Mouse (Mus musculus) macrophage (primary cell): Measurements from ENCODE around the gene Hbb-bh2. TPM values are rescaled to one million over a fixed set of nuclear protein-coding genes. Genes with fewer than 3 reads are reported as not detected.
"Not testable (repeated sequence)": the region's sequence is repeated elsewhere in the genome, so short reads cannot be mapped to it uniquely, and the experiment has no call there.

Source experiments
- H3K27ac ChIP-seq: fragments of 350-480 bp; formaldehyde crosslinking; 2 replicates; pipeline ENCODE4 v1.9.0; 2021
- H3K36me3 ChIP-seq: fragments of 350-480 bp; formaldehyde crosslinking; 2 replicates; pipeline ENCODE4 v1.9.0; 2021; ENCODE audit errors: inconsistent target
- H3K4me3 ChIP-seq: fragments of 350-480 bp; formaldehyde crosslinking; 2 replicates; pipeline ENCODE4 v1.9.0; 2021; ENCODE audit errors: inconsistent target
- H3K79me2 ChIP-seq: fragments of 350-480 bp; formaldehyde crosslinking; 2 replicates; pipeline ENCODE4 v1.9.0; 2021; ENCODE audit errors: inconsistent target
- WGBS: methylation state at CpG from one replicate; pipeline ENCODE4 v1.1.7; 2026; ENCODE audit warnings: inconsistent platforms; ENCODE audit not compliant: missing documents; 5-methylcytosine and 5-hydroxymethylcytosine counted together
- polyA plus RNA-seq: library from polyadenylated mRNA; stranded (reverse); fragments of 250-400 nt; gene quantifications from 3 replicates; pipeline ENCODE4 v1.2.4, GENCODE M21; 2018; ENCODE audit warnings: inconsistent platforms

Gene Hbb-bh2
- polyA plus RNA-seq, 1 experiment from 2014 or later = not detected

DNA sequence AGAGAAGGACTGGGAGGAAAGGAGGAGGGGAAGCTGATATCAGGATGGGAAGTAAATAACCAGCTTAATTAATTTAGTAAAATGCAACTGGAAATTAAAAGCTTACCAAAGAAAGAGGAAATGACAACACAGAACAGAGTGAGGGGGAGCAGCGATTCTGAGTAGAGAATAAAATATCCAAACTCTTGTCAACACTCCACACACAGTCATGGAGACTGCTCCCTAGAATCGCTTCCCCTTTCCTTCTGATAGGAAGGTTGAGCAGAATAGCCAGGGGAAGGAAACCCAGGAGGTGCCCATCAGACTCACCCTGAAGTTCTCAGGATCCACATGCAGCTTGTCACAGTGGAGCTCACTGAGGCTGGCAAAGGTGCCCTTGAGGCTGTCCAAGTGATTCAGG, 13.2 kb downstream of the Hbb-bh2 start:
- H3K4me3 ChIP-seq, H3K79me2 ChIP-seq, H3K27ac ChIP-seq, H3K36me3 ChIP-seq: not testable (repeated sequence)
- no CpG with 5 or more reads among the region's 2 CpGs for WGBS

GRCm38 (mm10) chr7:103826255-103826887, 13.9 kb downstream of the Hbb-bh2 start:
- no peak overlapping the region for H3K27ac ChIP-seq
- 92% methylated on average over 2 of the region's 3 CpGs for WGBS
- H3K79me2 ChIP-seq = no peaks in the 10 kb centered on the region
- no peak overlapping the region for H3K4me3 ChIP-seq
- H3K36me3 ChIP-seq = no peaks in the 10 kb centered on the region

DNA sequence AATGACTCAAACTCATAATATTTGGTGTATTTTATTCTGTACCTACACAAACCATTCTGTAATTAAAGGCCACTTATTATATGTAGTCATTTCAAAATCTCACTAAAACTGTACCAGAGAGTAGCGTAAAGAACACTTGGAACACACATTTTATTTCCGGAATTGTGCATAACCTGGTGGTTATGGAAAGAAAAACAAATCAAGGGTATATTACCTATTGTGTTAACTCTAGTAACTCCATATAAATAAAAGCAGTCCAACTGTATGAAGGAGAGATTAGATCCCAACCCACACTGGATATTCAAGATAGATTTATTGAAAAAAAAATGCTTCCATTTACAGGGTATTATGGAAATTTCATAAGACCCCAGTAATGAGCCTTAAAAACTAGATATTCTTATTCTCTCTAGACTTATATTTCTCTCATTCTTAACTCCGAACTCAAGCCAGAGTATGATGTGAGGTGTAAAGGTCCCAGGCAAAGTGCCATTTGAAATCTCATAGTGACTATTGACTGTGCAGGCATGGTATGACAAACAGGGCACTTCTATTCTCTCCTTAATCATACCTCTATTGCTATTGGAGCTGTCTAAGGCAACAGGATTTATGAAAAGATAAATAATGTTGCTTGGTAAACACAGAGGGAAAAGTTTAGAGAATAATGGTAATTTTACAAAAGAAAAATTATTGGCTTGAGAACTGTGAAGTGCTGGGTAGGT, 14.6 kb downstream of the Hbb-bh2 start:
- Histone ChIP-seq H3K27ac (no peak overlapping the region), H3K4me3 (no peak overlapping the region), H3K79me2 (no peaks in the 10 kb centered on the region), H3K36me3 (no peaks in the 10 kb centered on the region)
- 100% methylated on average over 3 of the region's 3 CpGs for WGBS

DNA sequence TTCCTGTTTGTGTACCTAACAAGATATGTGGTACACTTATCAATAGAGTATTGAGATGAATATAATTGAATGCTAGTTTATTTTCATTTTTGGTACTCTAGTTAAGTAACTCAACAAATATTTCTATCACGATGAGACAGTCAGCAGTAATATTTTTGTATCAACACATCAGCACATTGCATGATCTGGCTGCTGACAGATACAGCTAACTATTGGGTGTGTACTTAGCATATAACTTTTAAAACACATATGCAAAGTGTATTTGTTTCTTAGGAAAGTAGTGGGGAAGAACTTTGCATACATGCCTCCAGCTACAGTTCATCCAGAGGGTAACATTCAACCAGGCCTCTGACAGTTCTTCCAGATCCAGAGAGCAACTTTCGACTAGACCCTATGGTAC, 15.7 kb downstream of the Hbb-bh2 start:
- H3K79me2 ChIP-seq = no peaks in the 10 kb centered on the region
- WGBS = 94% methylated on average over 2 of the region's 2 CpGs
- no peak overlapping the region for H3K27ac ChIP-seq
- H3K4me3 ChIP-seq = no peak overlapping the region
- no peaks in the 10 kb centered on the region for H3K36me3 ChIP-seq

GRCm38 (mm10) chr7:103815085-103815484, 25.2 kb downstream of the Hbb-bh2 start:
- H3K4me3 ChIP-seq, H3K36me3 ChIP-seq, H3K27ac ChIP-seq, H3K79me2 ChIP-seq: not testable (repeated sequence)
- no CpG with 5 or more reads among the region's 2 CpGs for whole genome bisulfite sequencing

GRCm38 (mm10) chr7:103813766-103814165, 26.6 kb downstream of the Hbb-bh2 start, which contains the start of gene Hbb-bt:
TSS of gene Hbb-bt (minus strand) at chr7:103813996.
- no peaks in the 10 kb centered on the region for H3K79me2 ChIP-seq
- no peak within 1 kb of the TSS for H3K27ac ChIP-seq
- H3K4me3 ChIP-seq = no peak within 1 kb of the TSS
- no peaks in the 10 kb centered on the region for H3K36me3 ChIP-seq
- 100% methylated on average over 1 of the region's 3 CpGs for WGBS

GRCm38 (mm10) chr7:103813152-103813551, 27.2 kb downstream of the Hbb-bh2 start:
- not testable (repeated sequence) for H3K79me2 ChIP-seq, H3K4me3 ChIP-seq, H3K36me3 ChIP-seq, H3K27ac ChIP-seq
- no CpG with 5 or more reads among the region's 3 CpGs for WGBS

DNA sequence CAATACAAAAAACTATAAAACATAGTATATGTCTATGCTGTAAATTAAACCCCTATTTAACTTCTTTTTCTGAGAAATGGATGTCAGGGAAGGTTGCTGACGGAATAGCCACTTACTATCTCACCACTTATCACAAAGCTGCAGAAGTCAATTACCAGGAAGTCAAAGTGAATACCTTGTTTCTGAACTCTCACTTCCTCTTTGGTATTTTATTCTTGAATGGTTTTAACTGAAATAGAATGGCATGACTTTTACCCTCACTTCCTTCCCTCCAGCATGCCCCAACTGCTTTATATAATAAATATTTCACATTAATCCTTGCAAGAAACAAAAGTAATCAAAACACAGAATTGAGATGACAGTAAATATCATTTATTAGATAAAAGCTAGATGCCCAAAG, 28.1 kb downstream of the Hbb-bh2 start:
- Histone ChIP-seq H3K4me3 (no peak overlapping the region), H3K27ac (no peak overlapping the region), H3K36me3 (no peaks in the 10 kb centered on the region), H3K79me2 (no peaks in the 10 kb centered on the region)
- 7% methylated on average over 1 of the region's 1 CpGs for WGBS

- WGBS = no CpG with 5 or more reads among the region's 1 CpGs
- Histone ChIP-seq H3K79me2 (no peaks in the 10 kb centered on the region), H3K27ac (no peak overlapping the region), H3K4me3 (no peak overlapping the region), H3K36me3 (no peaks in the 10 kb centered on the region)
These were observed 29.0 kb downstream of the Hbb-bh2 start for GRCm38 (mm10) chr7:103811223-103811845.

- Histone ChIP-seq H3K4me3 (no peak overlapping the region), H3K27ac (no peak overlapping the region), H3K36me3 (no peaks in the 10 kb centered on the region), H3K79me2 (no peaks in the 10 kb centered on the region)
- 84% methylated on average over 3 of the region's 3 CpGs for WGBS
These were observed 29.6 kb downstream of the Hbb-bh2 start for GRCm38 (mm10) chr7:103810746-103811145.

DNA sequence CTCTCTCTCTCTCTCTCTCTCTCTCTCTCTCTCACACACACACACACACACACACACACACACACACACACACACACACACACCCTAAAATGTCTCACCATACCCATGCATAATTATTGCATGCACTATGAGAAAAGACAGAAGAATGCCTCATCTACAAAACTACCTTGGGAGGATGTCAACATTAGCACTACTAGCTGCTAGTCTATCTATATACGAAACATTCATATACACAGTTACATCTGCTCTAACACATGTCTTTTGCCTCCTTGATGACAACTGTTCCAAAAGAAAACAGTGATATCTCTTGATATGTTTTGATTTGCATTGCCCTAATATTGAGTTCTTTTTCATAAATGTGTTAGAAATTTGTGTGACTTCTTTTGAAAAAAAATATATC, 30.0 kb downstream of the Hbb-bh2 start:
- H3K36me3 ChIP-seq = no peaks in the 10 kb centered on the region
- H3K4me3 ChIP-seq = no peak overlapping the region
- WGBS = 92% methylated on average over 1 of the region's 1 CpGs
- H3K27ac ChIP-seq = no peak overlapping the region
- no peaks in the 10 kb centered on the region for H3K79me2 ChIP-seq

DNA sequence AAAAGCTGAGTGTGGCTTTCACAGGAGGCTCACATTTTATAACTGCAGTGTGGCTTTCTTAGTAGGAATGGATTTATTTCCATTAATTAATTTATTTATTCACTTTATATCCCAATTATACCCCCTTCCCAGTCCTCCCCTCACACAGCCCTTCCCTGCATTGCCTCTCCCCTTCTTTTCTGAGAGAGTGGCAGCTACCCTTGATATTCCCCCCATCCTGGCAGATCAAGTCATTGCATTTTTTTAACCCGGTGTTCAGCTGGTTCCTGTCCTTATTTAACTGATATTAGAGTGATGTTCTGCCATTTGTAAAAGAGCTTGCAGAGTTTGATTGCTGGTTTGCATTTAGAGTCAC, 30.5 kb downstream of the Hbb-bh2 start:
- no peaks in the 10 kb centered on the region for H3K36me3 ChIP-seq
- WGBS = 46% methylated on average over 1 of the region's 1 CpGs
- H3K4me3 ChIP-seq = no peak overlapping the region
- no peak overlapping the region for H3K27ac ChIP-seq
- H3K79me2 ChIP-seq = no peaks in the 10 kb centered on the region

GRCm38 (mm10) chr7:103808971-103809800, 31.1 kb downstream of the Hbb-bh2 start:
- no peaks in the 10 kb centered on the region for H3K79me2 ChIP-seq
- no peak overlapping the region for H3K27ac ChIP-seq
- H3K4me3 ChIP-seq = no peak overlapping the region
- WGBS = 37% methylated on average over 5 of the region's 5 CpGs
- no peaks in the 10 kb centered on the region for H3K36me3 ChIP-seq

DNA sequence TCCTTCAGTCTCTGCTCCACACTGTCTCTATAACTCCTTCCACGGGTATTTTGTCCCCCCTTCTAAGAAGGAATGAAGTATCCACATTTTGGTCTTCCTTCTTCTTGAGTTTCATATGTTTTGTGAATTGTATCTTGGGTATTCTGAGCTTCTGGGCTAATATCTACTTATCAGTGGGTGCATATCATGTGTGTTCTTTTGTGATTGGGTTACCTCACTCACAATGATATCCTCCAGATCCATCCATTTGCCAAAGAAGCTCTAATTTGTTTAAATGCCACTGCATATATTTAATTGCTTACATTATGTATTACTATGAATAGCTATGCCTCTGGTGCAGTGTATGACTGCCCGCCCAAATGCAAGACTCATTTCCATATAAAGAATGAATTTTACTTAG, 32.2 kb downstream of the Hbb-bh2 start:
- not testable (repeated sequence) for H3K36me3 ChIP-seq, H3K4me3 ChIP-seq, H3K79me2 ChIP-seq, H3K27ac ChIP-seq
- 64% methylated on average over 2 of the region's 2 CpGs for WGBS

DNA sequence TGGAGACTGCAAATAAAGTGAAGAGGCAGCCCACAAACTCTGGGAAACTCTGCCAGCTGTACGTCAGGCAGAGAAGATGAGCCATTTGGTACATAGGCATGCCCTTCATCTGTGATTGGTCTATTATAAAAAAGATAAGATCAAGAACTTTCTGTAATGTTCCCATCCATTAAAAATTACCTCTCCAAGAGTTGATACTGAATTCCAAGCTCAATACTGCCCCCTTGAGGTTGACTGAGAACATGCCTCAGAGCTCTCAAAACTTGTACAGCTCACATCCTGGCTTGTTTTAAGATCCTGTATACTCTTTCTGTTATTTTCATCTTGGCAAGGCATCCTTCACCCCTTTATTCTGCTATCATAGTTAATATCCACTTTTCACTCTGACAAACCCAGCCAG, 33.5 kb downstream of the Hbb-bh2 start:
- WGBS = 71% methylated on average over 1 of the region's 1 CpGs
- no peak overlapping the region for H3K27ac ChIP-seq

More for the DNA sequence above, 33.5 kb downstream of the Hbb-bh2 start:
- Histone ChIP-seq H3K79me2 (no peaks in the 10 kb centered on the region), H3K36me3 (no peaks in the 10 kb centered on the region), H3K4me3 (no peak overlapping the region)
